Mouse (Mus musculus) liver, postnatal 0 days (tissue): ENCODE measurements around the gene Ugdh.

ENCODE experiments used
- CTCF ChIP-seq: sonication (generic); IDR thresholded peaks from 2 replicates; pipeline ENCODE4 v1.5.1; 2016; ENCODE audit warnings: antibody characterized with exemption, low read depth
- EP300 ChIP-seq: IDR thresholded peaks from 2 replicates; pipeline ENCODE4 v1.6.1; 2016; ENCODE audit warnings: antibody characterized with exemption, low read depth, mild to moderate bottlenecking

DNA sequence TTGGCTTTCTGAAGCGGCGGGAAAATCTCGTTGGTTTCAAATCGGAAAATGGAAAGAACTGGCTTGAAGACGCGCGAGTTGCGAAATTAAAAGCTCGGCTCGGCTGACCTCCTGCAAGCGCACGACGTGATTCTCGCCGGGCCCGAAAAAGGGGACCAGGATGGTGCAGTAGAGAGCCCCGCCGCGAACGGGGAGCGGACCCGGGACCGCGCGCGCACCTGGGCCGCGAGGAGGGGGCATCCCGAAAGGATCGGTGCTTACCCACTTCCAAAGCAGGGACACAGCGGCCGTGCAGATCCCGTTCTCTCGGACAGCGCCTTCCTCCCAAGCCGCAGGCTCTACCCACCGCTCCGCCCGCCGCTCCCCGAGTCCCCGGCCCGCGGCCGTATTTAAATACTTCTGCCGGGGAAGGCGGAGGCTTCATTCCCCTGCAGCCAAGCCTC lies 365 bp downstream of the Ugdh start:
- TF ChIP-seq EP300 = no peak
- no peak for TF ChIP-seq CTCF
